Mouse (Mus musculus): ENCODE results near the gene Nob1.

DNA sequence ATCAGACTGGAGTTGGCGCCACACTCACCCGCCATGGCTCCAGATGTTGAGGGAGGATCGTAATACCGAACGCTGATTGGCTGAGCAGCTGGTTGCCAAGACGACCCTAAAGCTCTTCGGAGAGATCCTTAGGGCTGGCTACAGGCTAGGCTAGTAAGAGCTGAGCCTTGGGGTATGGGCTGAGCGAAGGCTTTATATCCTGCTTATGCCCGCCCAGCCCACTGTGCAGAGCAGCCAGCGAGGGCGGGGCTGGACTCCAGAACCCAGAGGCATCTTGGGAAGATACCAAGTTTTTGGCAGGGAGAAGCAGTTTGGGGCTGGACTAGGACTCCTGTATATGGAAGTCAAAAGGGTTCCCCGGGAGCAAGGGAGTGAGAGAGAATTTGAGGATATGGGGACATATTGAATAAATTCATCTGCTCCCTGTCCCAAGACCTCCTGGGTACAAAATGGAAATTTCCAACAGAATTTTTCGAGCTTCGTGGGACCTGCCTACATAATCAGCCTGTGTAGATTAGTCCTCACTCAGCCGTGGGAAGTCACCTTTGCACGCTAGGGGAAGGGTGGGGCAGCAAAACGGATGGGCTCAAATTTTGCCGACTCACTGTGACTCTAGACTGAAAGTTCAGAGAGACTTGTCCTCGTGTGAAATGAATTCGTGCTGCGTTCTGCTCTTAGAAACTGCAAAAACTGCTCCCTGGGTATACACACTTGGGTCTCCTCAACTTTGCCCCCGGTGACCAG lies 21.6 kb downstream of the Nob1 start, which contains the start of gene Nqo1:
- TF ChIP-seq CTCF (IDR thresholded peaks at IDR 0.05; ENCODE audit: low read depth), result peak; percentile 33
- peak; percentile 64; the same call in 1 of the 2 replicates for TF ChIP-seq EP300 (IDR thresholded peaks at IDR 0.05; ENCODE audit: low read depth)
